Mouse (Mus musculus) embryonic facial prominence, embryonic 14.5 days (tissue): ENCODE measurements around the gene Ctbp1. TPM values are rescaled to one million over a fixed set of nuclear protein-coding genes. Genes with fewer than 3 reads are reported as not detected.

Experiments used
- ATAC-seq: fragments of 200-750 bp; cut with Nextera tagmentation; 2 replicates; pipeline ENCODE4 v1.8.0; 2017; ENCODE audit warnings: low read depth, moderate number of reproducible peaks, moderate TSS enrichment
- DNase-seq: peaks from one replicate; pipeline ENCODE4 v3.0.0-alpha.2; 2015; ENCODE audit warnings: low spot score
- H3K27ac ChIP-seq: fragments of 300-500 bp; sonication (generic); replicated peaks from 2 replicates; pipeline ENCODE4 v1.5.1; 2014; ENCODE audit warnings: low read depth, mild to moderate bottlenecking, low read length, moderate library complexity
- H3K27me3 ChIP-seq: fragments of 300-500 bp; sonication (generic); replicated peaks from 2 replicates; pipeline ENCODE4 v1.6.1; 2014; ENCODE audit warnings: low read length; ENCODE audit not compliant: control insufficient read depth, insufficient read depth
- H3K36me3 ChIP-seq: fragments of 300-500 bp; sonication (generic); 2 replicates; pipeline ENCODE4 v1.6.1; 2014; ENCODE audit warnings: low read length, mixed read lengths; ENCODE audit not compliant: control insufficient read depth, insufficient read depth
- H3K4me1 ChIP-seq: fragments of 300-500 bp; sonication (generic); 2 replicates; pipeline ENCODE4 v1.6.1; 2014; ENCODE audit warnings: antibody characterized with exemption, low read length; ENCODE audit not compliant: control insufficient read depth, insufficient read depth
- H3K4me2 ChIP-seq: fragments of 300-500 bp; sonication (generic); 2 replicates; pipeline ENCODE4 v1.6.1; 2014; ENCODE audit warnings: low read depth, mild to moderate bottlenecking, low read length, moderate library complexity, mixed read lengths
- H3K4me3 ChIP-seq: fragments of 300-500 bp; sonication (generic); 2 replicates; pipeline ENCODE4 v1.5.1; 2014; ENCODE audit warnings: low read depth, mild to moderate bottlenecking, low read length
- H3K9ac ChIP-seq: fragments of 300-500 bp; sonication (generic); 2 replicates; pipeline ENCODE4 v1.6.1; 2014; ENCODE audit warnings: low read depth, mild to moderate bottlenecking, low read length, moderate library complexity, mixed read lengths
- H3K9me3 ChIP-seq: fragments of 300-500 bp; sonication (generic); 2 replicates; pipeline ENCODE4 v1.6.1; 2016; ENCODE audit warnings: low read length; ENCODE audit not compliant: control insufficient read depth
- WGBS: fragments of 180-500 bp; shearing (Covaris S2); extraction: QIAGEN DNeasy Blood & Tissue Kit; methylation state at CpG from one replicate; pipeline ENCODE4 v1.1.7; 2014; 5-methylcytosine and 5-hydroxymethylcytosine counted together
- polyA plus RNA-seq: library from polyadenylated mRNA; unstranded; fragments of >200 nt; fragmentation: Nextera tagmentation; extraction: Ambion mirVana; gene quantifications from 2 replicates; pipeline ENCODE4 v1.2.1, GENCODE M21; 2014

The Ctbp1 gene
- polyA plus RNA-seq, 1 experiment from 2014 or later, result 290 TPM

GRCm38 (mm10) chr5:33270568-33270967, 4.2 kb downstream of the Ctbp1 start:
- Histone ChIP-seq H3K27me3 (no peaks in the 10 kb centered on the region), H3K4me2 (no peak overlapping the region), H3K36me3 (peaks cover 58% of the 10 kb centered on the region), H3K4me3 (no peak overlapping the region), H3K9me3 (no peaks in the 10 kb centered on the region), H3K9ac (no peak overlapping the region), H3K27ac (no peak overlapping the region), H3K4me1 (peaks cover 11% of the 10 kb centered on the region; the same call in 1 of the 2 replicates)
- ATAC-seq (no peak), DNase-seq (peak; percentile 64)
- 16% methylated on average over 5 of the region's 5 CpGs for WGBS

- ATAC-seq, result no peak
- Histone ChIP-seq H3K4me2 (no peak overlapping the region), H3K9me3 (no peaks in the 10 kb centered on the region), H3K4me1 (no peaks in the 10 kb centered on the region), H3K27me3 (no peaks in the 10 kb centered on the region), H3K27ac (no peak overlapping the region), H3K36me3 (peaks cover 100% of the 10 kb centered on the region), H3K4me3 (no peak overlapping the region), H3K9ac (no peak overlapping the region)
- DNase-seq, result no peak
- 88% methylated on average over 5 of the region's 5 CpGs for WGBS
These were observed 20.4 kb downstream of the Ctbp1 start for GRCm38 (mm10) chr5:33254416-33254815.

GRCm38 (mm10) chr5:33248186-33248585, 26.6 kb downstream of the Ctbp1 start:
- no peak overlapping the region for H3K27ac ChIP-seq
- no peak; the same call in 1 of the 2 replicates for ATAC-seq
- H3K4me2 ChIP-seq, result no peak overlapping the region
- no peaks in the 10 kb centered on the region for H3K4me1 ChIP-seq
- 78% methylated on average over 12 of the region's 12 CpGs for whole genome bisulfite sequencing
- no peaks in the 10 kb centered on the region for H3K27me3 ChIP-seq
- no peak overlapping the region for H3K9ac ChIP-seq
- peaks cover 77% of the 10 kb centered on the region for H3K36me3 ChIP-seq
- no peak overlapping the region for H3K4me3 ChIP-seq
- H3K9me3 ChIP-seq, result no peaks in the 10 kb centered on the region
- no peak for DNase-seq

GRCm38 (mm10) chr5:33247387-33247786, 27.4 kb downstream of the Ctbp1 start:
- H3K4me2 ChIP-seq, result no peak overlapping the region
- peaks cover 69% of the 10 kb centered on the region for H3K36me3 ChIP-seq
- H3K27ac ChIP-seq, result no peak overlapping the region
- no peaks in the 10 kb centered on the region for H3K9me3 ChIP-seq
- WGBS, result 83% methylated on average over 2 of the region's 2 CpGs
- ATAC-seq (no peak), DNase-seq (no peak)
- H3K9ac ChIP-seq, result no peak overlapping the region
- H3K27me3 ChIP-seq, result no peaks in the 10 kb centered on the region
- no peaks in the 10 kb centered on the region for H3K4me1 ChIP-seq
- H3K4me3 ChIP-seq, result no peak overlapping the region

- 62% methylated on average over 3 of the region's 3 CpGs for WGBS
- H3K4me3 ChIP-seq, result no peak overlapping the region
- ATAC-seq (0 out of 2 replicates have a peak, but pooled peaks have one; percentile 26), DNase-seq (no peak)
- no peak overlapping the region for H3K9ac ChIP-seq
- peaks cover 52% of the 10 kb centered on the region for H3K36me3 ChIP-seq
- no peaks in the 10 kb centered on the region for H3K27me3 ChIP-seq
- no peaks in the 10 kb centered on the region for H3K9me3 ChIP-seq
- H3K4me2 ChIP-seq, result no peak overlapping the region
- no peaks in the 10 kb centered on the region for H3K4me1 ChIP-seq
- H3K27ac ChIP-seq, result peak overlapping the region; percentile 19; the same call in 1 of the 2 replicates
These were observed 29.1 kb downstream of the Ctbp1 start for GRCm38 (mm10) chr5:33245701-33246100.

- no peak overlapping the region for H3K4me2 ChIP-seq
- H3K36me3 ChIP-seq, result peaks cover 39% of the 10 kb centered on the region
- DNase-seq (no peak), ATAC-seq (no peak)
- H3K4me1 ChIP-seq, result peaks cover 2% of the 10 kb centered on the region; the same call in 1 of the 2 replicates
- no peak overlapping the region for H3K9ac ChIP-seq
- 42% methylated on average over 5 of the region's 5 CpGs for WGBS
- no peaks in the 10 kb centered on the region for H3K27me3 ChIP-seq
- no peaks in the 10 kb centered on the region for H3K9me3 ChIP-seq
- H3K27ac ChIP-seq, result no peak overlapping the region
- H3K4me3 ChIP-seq, result no peak overlapping the region
These were observed 30.3 kb downstream of the Ctbp1 start for GRCm38 (mm10) chr5:33244377-33244920.

- no peak; the same call in 1 of the 2 replicates for ATAC-seq
- Histone ChIP-seq H3K9me3 (no peaks in the 10 kb centered on the region), H3K27me3 (no peaks in the 10 kb centered on the region), H3K4me3 (no peak overlapping the region), H3K36me3 (no peaks in the 10 kb centered on the region), H3K27ac (peak overlapping the region; percentile 55), H3K9ac (no peak overlapping the region), H3K4me2 (no peak overlapping the region), H3K4me1 (peaks cover 15% of the 10 kb centered on the region; the same call in 1 of the 2 replicates)
- WGBS, result 57% methylated on average over 3 of the region's 3 CpGs
- DNase-seq, result no peak
These were observed 34.9 kb downstream of the Ctbp1 start for GRCm38 (mm10) chr5:33239934-33240333.

GRCm38 (mm10) chr5:33239111-33239714, 35.6 kb downstream of the Ctbp1 start:
- no peak for DNase-seq
- peaks cover 15% of the 10 kb centered on the region; the same call in 1 of the 2 replicates for H3K4me1 ChIP-seq
- H3K27me3 ChIP-seq, result no peaks in the 10 kb centered on the region
- no peaks in the 10 kb centered on the region for H3K36me3 ChIP-seq
- peak overlapping the region; percentile 55 for H3K27ac ChIP-seq
- no peak overlapping the region for H3K4me2 ChIP-seq
- H3K9ac ChIP-seq, result no peak overlapping the region
- H3K9me3 ChIP-seq, result no peaks in the 10 kb centered on the region
- no peak overlapping the region for H3K4me3 ChIP-seq
- peak; percentile 26; the same call in 1 of the 2 replicates for ATAC-seq
- 73% methylated on average over 3 of the region's 3 CpGs for WGBS

- H3K9ac ChIP-seq, result no peak overlapping the region
- no peaks in the 10 kb centered on the region for H3K27me3 ChIP-seq
- DNase-seq (no peak), ATAC-seq (no peak)
- no peak overlapping the region for H3K4me2 ChIP-seq
- H3K4me3 ChIP-seq, result no peak overlapping the region
- peaks cover 15% of the 10 kb centered on the region; the same call in 1 of the 2 replicates for H3K4me1 ChIP-seq
- peak overlapping the region; percentile 55; the same call in 1 of the 2 replicates for H3K27ac ChIP-seq
- H3K9me3 ChIP-seq, result no peaks in the 10 kb centered on the region
- no peaks in the 10 kb centered on the region for H3K36me3 ChIP-seq
- 46% methylated on average over 2 of the region's 3 CpGs for whole genome bisulfite sequencing
These were observed 36.5 kb downstream of the Ctbp1 start for GRCm38 (mm10) chr5:33238256-33238645.
